Mouse (Mus musculus) regulatory T cell (primary cell): ENCODE results near the gene Pim3.

Source experiments
- in situ Hi-C: fragments of 300-600 bp; cut with MboI, MseI; formaldehyde crosslinking; loops from one replicate; pipeline ENCODE4 v1.15.1; 2025; ENCODE audit warnings: high pct_unique_total_duplicates

Pim3 gene

GRCm38 (mm10) chr15:88836571-88836970, 25.4 kb upstream of the Pim3 start:
- in situ Hi-C loops = no loop called here

DNA sequence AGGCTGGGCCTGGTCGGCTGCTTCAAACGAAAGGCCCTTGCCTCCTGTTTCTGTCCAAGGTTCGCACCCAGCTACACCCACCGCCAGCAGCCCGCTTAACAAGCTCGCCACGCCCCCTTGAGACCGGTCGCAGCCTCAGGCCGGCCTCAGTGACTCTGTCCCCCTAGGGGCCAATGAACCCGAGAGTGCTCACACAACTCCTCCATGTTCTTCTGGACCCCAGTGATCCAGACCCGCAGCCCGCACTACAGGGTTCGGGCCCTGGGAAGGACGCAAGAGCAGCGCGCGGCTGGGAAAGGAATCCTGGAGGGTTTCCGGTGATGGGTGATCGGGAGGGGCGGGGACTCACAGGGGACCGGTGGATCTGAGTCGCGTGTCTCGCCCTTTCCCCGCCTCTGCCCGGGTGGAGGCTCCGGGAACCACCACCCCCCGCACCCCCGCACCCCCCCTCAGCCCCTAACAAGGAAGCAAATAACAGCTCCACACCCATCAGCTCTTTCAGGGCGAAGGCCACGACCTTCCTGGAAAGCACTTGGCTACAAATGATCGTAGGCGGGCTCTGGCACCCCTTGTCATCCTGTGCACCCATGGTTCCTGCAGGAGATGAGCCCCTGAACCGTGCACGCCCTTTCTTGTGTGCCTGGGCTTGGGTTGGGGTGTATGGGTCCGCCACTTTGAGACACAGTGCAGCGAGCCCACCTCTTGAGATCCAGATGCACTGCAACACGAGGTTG, 24.6 kb upstream of the Pim3 start:
- in situ Hi-C loops = no loop called here

DNA sequence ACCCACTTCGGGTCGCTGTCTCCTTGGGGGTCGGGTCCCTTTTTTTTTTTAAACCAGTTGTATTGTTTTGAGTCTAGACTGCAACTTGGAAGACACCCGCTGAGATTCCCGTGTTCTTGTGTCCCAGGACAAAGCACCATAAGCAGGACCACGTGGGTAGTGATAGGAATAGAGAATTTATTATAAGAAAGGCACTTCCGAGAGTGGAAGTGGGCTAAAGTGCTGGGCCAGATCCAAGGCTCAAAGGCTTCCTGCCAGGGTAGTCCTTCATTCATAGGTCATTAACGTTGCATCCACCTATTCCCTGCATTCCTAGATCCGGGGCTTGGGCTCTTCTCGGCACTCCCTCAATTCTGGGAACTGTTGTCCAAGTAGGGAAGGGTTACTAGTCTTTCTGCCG, 24.0 kb upstream of the Pim3 start:
- in situ Hi-C loops = no loop called here

- in situ Hi-C loops = no loop called here
These were observed 22.7 kb upstream of the Pim3 start for GRCm38 (mm10) chr15:88839271-88839670.

DNA sequence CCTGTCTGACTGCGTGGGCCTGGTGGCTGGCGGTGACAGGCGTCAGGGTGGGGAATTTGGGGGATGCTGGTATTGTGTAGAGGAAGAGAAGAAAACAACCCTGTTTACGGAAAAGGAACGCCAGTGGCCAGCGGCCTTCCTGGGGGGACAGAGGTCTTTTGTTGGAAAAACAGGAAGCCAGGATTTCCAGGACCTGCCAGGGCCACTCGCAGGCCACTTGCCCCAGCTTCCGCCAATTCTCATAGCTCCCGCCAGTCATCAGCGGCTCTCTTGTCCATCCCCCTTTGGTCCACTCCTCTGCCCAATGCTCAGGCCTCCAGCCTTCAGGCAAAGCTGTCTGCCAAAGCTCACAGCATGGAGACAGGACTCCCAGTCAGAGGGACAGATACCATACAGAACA, 21.9 kb upstream of the Pim3 start:
- in situ Hi-C loops = no loop called here

DNA sequence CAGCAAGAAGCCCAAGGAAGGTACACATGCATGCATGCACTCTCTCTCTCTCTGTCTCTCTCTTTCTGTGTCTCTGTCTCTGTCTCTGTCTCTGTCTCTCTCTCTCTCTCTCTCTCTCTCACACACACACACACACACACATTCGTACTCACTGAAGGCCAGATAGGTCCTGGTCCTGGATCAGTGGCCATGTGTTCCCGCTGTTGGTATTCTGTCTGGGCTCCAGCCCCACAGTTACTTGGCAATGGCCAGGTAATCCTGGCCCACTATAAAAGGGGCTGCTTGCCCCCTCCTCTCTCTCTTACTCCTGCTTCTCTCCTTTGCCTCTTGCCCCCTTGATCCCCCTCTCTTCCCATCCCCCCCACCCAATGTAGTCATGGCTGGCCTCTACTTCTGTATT, 20.8 kb upstream of the Pim3 start:
- in situ Hi-C loops = no loop called here

GRCm38 (mm10) chr15:88841580-88842299, 20.2 kb upstream of the Pim3 start:
- in situ Hi-C loops = no loop called here

- in situ Hi-C loops = no loop called here
These were observed 19.7 kb upstream of the Pim3 start for GRCm38 (mm10) chr15:88842300-88842673.

- in situ Hi-C loops = no loop called here
These were observed 18.4 kb upstream of the Pim3 start for GRCm38 (mm10) chr15:88843486-88844097.

GRCm38 (mm10) chr15:88844966-88845365, 17.0 kb upstream of the Pim3 start:
- in situ Hi-C loops = no loop called here

DNA sequence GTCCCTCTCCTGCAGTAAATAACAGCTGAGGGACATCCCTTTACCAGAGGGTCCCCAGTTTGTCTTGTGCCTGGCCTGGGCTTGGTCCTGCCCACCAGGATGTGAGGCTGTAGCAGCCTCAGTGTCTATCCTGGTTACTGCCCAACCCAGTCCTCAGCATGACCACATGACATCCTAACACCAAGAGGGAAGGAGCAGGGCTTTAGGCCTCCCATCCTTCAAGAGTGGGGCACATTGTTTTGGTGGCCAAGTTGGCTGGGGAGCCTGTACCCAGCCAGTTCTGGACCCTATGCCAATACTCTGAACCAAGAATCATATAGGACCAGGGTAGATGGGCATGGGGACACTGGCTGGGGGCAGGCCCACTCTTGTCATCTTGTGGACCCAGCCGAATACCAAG, 13.3 kb upstream of the Pim3 start:
- in situ Hi-C loops = no loop called here

DNA sequence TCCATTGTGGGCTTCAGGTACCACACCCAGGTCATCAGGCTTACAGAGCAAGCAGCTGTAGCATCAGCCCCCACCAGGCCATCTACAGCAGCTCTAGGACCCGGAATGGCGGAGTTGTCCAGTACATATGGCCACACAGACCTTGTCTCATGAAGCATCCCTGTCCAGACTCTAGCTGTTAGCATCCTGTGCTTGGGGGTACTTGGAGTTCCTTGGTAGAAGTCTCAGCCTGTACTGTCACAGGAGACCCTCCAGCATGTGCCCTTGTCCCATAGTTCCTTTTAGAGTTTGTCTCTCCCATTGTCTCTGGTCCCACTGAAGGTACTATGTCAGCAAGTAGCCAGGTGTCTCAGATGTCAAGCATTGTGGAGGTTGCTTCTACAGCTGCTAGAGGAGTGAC, 12.4 kb upstream of the Pim3 start:
- in situ Hi-C loops = no loop called here

GRCm38 (mm10) chr15:88850146-88850826, 11.7 kb upstream of the Pim3 start:
- in situ Hi-C loops = no loop called here

- in situ Hi-C loops = no loop called here
These were observed 10.9 kb upstream of the Pim3 start for GRCm38 (mm10) chr15:88851076-88851475.

- in situ Hi-C loops = no loop called here
These were observed 10.4 kb upstream of the Pim3 start for GRCm38 (mm10) chr15:88851507-88852149.

GRCm38 (mm10) chr15:88853106-88853505, 8.9 kb upstream of the Pim3 start:
- in situ Hi-C loops = no loop called here

DNA sequence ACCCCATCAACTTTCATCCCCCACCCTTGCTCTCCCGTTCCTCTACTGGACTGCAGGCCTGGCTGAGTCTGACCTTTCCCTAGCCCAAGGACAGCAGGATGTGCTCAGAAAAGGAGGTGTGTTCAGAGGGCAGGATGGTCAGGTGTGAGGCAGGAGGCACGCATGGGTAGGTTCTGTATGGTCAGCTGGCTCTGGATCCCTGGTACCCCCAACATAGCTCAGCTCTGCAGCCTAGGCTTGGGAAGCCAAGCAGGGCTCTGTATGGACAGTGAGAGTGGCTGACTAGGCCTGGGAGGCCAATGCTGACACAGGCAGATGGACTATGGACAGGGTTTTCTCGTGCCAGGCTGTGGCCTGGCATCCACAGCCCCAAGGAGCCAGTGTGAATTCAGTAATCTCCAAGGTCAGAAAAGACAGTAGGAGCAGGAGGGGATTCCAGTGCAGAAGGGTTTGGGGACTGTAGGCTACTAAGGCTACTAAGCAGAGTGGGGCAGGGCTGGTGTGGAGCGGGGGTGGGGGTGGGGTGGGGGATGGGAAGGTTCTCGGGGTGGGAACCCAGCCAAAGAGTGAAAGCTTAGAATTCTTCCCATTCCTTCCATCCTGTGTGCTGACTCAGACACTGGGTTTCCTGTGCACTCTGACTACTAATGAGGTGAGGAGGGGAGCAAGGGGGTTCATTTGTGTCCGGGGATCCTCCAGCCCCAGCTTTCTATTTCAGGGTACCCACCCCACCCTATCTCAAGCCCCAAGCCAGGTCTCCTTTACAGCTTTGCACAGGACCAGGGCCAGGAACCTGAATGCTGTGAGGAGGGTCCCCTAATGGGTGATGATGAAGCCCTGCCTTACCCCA, 7.6 kb upstream of the Pim3 start:
- in situ Hi-C loops = no loop called here

GRCm38 (mm10) chr15:88854969-88855830, 6.8 kb upstream of the Pim3 start:
- in situ Hi-C loops = no loop called here

- in situ Hi-C loops = no loop called here
These were observed 6.0 kb upstream of the Pim3 start for GRCm38 (mm10) chr15:88855896-88856417.

DNA sequence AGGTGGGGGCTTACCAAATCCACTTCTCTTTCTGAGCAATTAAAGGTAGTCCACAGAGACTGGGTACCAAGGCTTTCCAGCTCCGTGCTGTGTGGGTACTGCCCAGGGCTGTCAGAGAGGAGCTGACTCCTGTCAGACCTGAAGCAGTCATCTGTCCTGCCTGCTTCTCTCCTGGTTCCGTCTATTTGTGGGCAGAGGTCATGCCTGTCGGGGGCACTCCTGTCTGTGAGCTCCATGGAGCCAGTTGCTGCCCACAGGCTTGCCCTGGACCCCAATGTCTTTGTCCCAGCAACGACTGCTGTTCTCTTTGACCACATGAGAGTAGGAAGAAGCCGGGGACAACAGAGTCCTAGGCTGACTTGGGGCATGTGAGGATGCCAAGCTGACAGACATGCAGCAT, 5.4 kb upstream of the Pim3 start:
- in situ Hi-C loops = no loop called here
